Mouse (Mus musculus): ENCODE data around the gene Stk33.

The Stk33 gene

DNA sequence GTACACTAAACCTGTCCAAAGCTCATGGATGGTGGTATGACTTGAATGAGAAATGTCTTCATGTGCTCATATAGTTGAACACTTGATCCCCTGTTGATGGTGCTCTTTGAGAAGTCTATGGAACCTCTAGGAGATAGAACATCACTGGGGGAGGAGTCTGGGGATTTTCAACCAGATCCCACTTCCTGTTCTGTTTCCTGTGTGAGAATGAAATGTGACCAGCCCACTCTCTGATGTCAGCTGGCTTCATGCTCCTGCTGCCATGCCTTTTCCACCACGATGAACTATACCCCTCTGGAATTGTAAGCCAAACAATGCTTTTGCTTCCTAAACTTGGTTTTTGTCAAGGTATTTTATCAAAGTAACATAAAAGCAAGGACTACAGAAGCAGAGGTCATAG lies 81.0 kb downstream of the Stk33 start:
- no peak for DNase-seq (ENCODE audit: inconsistent ontology term)

GRCm38 (mm10) chr7:109347241-109347640 lies 91.6 kb downstream of the Stk33 start:
- no peak for DNase-seq (ENCODE audit: inconsistent ontology term)

DNA sequence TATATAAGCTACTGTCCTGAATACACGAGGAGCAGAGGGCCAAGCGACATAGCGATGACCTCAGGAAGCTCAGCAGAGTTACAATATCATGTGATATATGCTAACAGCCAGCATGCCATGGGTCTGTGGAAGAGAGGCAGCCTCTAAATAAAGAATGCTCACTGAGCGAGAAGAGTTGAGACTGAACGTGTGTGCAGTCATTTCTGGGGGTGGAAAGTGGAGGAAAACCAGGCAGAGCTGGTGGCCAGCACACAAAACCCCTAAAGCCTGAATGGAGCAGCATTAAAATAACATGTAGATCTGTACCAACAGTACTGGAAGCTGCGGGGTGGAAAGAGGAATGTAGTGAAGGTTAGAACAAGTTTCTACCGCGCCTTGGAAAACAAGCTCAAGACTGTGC lies 107.2 kb downstream of the Stk33 start:
- no peak for DNase-seq (ENCODE audit: inconsistent ontology term)

DNA sequence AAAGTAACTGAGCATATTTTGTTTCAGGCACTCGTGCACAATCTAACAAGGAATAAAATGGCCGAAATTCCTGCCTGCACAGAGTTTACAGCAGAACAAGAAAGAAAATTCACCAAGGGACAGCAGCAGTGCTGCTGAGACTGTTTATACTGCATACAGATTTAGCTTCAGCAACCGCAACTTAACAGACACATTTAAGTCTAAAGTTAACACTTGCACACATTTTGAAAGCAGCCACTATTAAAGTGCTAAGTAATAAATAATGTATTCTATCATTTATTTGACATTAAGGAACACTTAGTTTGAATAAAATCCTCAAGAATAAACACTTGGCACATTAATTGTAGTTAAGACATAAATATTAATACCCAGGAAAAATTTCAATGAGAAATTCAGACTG lies 110.1 kb downstream of the Stk33 start:
- no peak for DNase-seq (ENCODE audit: inconsistent ontology term)

DNA sequence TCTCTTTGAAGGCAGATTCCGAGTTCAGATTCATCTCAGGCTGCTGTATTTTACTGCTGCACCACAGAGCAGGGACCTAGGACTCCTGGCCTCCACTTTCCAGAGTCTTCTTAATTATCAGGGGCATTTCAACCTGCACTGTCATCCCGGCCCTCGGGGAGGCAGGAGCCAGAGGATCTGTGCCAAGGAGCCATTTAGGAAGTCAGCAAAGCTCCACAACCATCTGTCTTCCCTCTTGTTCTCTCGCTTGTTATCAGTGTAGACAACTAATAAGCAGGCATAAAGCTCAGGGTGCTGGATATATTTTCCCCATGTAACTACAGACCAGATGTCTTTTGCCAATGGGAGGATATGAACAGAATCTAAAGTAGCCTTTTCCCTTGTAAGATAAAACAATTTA lies 112.1 kb downstream of the Stk33 start:
- DNase-seq (ENCODE audit: inconsistent ontology term), result no peak

- no peak for DNase-seq (ENCODE audit: inconsistent ontology term)
Measured at GRCm38 (mm10) chr7:109325731-109326130, 113.2 kb downstream of the Stk33 start.

DNA sequence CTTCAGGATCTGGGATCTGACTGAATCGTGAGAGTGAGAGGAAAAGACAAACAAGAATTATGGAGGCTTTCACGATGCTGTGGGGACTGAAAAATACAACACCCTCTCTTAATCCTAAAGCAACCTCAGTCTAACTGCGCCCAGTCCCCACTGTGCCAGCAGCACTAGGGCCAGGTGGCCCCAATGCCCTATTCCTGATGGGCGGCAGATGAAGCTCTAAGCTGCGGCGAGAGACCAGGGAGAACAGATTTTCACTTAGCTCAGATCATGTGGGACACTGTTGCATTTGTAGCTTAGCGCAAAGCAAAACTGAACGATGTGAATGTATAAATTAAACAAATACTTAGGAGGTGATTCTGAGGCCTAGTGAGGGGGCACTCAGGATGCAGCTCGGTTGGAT lies 113.7 kb downstream of the Stk33 start:
- DNase-seq (ENCODE audit: inconsistent ontology term), result no peak

DNA sequence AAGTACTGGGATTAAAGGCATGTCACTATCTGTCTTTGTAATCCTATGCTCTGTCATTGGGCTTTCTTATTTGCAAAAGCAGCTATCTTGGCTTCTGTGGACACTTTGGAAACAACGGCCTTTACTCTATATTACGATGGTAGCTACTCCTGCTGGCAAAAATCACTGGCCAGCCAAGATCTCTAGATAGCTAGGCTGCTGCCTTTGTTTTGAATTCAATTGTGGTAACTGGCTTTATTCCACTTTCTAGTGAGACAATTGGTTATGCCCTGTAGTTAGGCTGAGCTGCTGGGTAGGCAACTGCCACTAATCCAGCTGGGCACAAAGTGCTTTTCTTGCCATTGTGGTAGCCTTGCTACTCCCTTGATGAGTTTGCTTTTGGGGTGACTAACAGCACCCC lies 129.4 kb downstream of the Stk33 start:
- peak; percentile 54 for DNase-seq (ENCODE audit: inconsistent ontology term)

GRCm38 (mm10) chr7:109295807-109296206 lies 143.1 kb downstream of the Stk33 start:
- DNase-seq (ENCODE audit: inconsistent ontology term), result no peak

- DNase-seq (ENCODE audit: inconsistent ontology term), result no peak
Measured at GRCm38 (mm10) chr7:109295351-109295750, 143.5 kb downstream of the Stk33 start.

DNA sequence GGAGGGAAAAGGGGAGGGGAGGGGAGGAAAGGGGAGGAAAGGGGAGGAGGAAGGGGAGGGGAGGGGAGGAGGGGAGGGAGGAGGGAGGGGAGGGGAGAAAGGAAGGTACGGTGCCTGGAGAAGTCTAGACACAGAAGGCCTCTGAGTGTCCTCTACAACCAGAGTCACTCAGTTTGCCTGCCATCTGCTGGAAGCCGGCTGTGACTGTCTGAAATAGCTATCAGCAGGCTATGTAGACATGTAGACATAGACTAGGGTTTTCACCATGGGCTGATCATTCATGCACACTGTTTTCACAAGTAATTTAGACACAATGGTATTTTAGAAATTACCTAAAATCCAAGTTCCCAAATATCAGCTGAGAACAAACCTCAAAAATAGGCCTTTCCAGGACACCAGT lies 148.4 kb downstream of the Stk33 start:
- no peak for DNase-seq (ENCODE audit: inconsistent ontology term)

DNA sequence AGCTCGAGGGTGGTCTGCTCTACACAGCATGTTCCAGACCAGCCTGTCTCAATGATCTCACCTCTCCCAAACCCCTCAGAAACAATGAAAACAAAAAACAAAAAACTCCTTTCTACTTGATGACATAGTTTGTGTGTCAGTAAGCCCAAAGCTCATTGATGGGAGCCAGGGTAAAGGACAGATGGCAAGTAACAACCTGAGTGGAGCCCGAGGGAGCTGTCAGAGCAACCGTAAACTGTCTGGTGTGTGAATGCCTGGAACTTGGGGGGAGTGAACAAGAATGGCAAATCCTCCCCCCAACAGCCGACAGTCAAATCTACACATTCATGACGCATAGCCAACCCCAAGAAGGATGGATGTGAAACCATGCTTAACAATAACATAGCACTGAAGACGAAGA lies 149.8 kb downstream of the Stk33 start:
- DNase-seq (ENCODE audit: inconsistent ontology term), result no peak

GRCm38 (mm10) chr7:109282106-109282505 lies 156.8 kb downstream of the Stk33 start:
- DNase-seq (ENCODE audit: inconsistent ontology term), result no peak

- peak; percentile 11 for DNase-seq (ENCODE audit: inconsistent ontology term)
Measured at GRCm38 (mm10) chr7:109276622-109277021, 162.3 kb downstream of the Stk33 start.

DNA sequence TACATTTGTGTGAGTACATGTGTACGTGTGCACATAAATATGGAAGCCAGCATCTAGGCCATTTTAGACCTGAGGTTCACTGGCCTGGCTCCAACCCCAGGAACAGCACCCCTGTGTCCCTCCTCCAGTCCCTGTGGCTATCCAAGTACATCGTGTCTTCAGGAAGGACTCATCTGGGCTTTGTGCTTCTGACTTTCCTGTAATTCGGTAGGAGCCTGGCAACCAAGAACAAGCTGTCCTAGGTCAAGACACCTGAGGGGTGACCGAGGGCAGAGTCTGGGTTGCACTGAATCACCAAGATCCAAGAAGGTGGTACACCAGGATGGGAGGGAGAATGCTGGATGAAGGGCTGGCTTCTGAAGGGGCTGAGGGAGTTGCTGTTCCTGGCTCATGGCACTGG lies 163.0 kb downstream of the Stk33 start:
- DNase-seq (ENCODE audit: inconsistent ontology term), result no peak

DNA sequence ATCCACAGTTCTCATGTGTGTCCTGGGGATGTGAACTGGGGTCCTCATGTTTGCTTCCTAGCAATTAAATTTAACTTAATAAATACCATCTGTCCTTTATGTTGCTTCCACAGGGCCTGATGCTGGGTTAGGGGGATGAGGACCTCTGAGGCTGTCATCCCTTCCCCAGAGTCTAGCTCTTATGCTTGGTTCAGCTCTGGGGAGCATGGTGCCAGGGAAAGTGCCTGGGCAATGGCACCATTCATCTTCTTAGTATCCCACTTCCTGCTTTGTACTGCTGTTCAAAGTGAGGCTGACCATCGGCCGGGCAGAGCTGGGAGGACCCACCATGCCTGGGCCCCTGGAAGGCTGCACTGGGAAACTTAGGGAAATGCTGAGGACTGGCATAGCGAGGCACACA lies 163.7 kb downstream of the Stk33 start:
- DNase-seq (ENCODE audit: inconsistent ontology term), result no peak

DNA sequence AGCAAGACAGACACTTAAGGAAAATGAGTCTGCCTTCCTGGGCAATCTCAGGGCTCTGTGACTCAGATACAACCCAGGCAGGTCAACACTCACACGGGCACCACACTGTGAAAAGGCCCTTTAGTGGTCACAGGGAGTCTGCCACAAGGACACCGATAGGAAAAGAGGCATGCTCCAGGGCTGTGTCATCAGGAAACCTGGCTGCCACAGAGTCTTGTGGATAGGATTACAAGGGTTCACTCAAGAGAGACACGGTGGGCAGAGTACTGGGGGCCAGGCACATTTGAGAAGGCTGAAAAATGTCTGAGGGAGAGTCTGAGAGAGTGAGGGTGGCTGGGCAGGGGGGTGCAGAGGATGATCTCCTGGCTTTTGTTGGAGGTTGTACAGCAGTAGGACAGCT lies 164.6 kb downstream of the Stk33 start:
- peak; percentile 11 for DNase-seq (ENCODE audit: inconsistent ontology term)

DNA sequence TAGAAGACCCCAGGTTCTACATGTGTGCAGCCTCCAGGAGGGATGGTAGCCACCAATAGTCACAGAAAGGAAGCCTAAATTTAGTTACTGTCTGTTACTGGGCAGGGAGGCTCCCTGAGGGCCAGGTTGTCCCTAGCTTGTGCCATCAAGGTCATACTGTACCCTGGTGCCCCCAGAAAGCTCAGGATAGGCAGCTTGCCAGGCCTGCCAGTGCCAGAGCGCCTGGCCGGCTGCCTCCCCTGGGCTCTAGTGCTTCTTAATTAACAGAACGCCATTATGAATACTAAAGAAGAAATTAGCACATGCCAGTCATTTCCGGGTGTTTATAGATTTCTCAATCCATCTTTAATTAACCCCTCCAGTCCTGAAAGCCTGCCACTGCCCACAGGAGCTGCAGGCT lies 169.8 kb downstream of the Stk33 start:
- DNase-seq (ENCODE audit: inconsistent ontology term), result no peak

- no peak for DNase-seq (ENCODE audit: inconsistent ontology term)
Measured at GRCm38 (mm10) chr7:109267370-109267769, 171.5 kb downstream of the Stk33 start.

- peak; percentile 30 for DNase-seq (ENCODE audit: inconsistent ontology term)
Measured at GRCm38 (mm10) chr7:109266181-109266580, 172.7 kb downstream of the Stk33 start.

GRCm38 (mm10) chr7:109265606-109266005 lies 173.3 kb downstream of the Stk33 start:
- DNase-seq (ENCODE audit: inconsistent ontology term), result no peak

DNA sequence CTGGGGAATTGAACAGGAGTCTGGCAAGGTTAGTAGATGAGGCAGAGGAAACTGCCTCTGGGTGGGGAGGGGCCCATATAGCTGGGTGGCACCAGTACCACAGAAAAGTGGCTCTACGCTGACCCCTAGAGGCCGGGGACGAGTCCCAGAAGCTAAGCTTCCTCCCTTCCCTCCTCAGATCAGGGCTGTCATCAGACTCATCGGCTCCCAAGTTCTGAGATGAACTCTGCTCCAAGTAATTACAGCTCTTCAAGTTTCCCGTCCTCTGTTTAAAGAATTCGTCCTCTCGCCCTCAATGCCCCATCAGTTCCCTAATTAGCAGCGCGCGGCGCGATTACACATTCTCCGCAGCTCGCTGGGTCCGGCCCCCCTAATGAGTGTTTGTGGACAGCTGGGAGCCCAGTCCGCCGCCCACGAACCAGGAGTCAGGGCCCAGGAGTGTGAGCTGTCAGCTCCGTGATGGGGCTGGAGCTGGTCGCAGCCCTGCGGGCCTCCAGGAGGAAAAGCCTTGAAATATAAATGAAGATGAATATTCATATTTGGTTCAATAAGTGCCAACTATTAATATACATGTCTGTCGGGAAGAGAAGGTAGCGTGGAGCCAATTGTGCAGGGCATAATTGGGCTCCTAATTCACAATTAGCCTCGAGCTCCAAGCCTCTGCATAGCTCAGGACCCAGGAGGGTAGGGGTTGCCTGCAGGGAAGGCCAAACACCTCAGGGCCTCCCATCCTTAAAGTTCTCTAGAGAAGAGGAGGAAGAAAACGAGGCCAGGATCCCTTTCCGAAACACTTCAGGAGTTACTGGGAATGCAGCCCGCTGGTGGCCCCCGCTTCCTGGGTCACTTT lies 183.2 kb downstream of the Stk33 start:
- DNase-seq (ENCODE audit: inconsistent ontology term), result peak; percentile 91

- DNase-seq (ENCODE audit: inconsistent ontology term), result no peak
Measured at GRCm38 (mm10) chr7:109251418-109251817, 187.5 kb downstream of the Stk33 start.

- DNase-seq (ENCODE audit: inconsistent ontology term), result no peak
Measured at GRCm38 (mm10) chr7:109244776-109245175, 194.1 kb downstream of the Stk33 start.

Data from Muller cell, postnatal 12 days (primary cell).